Mouse (Mus musculus): ENCODE measurements at regions not wholly inside any gene's neighbourhood (a gene's known extent, or its start where the extent isn't known, plus 50 kb on each side); places are given as distances from the start of the nearest gene placed in this dataset.
A peak's percentile ranks its signal among the peaks of the same experiment; 100 is the strongest.

GRCm38 (mm10) chr5:12910741-12911140, 214.5 kb upstream of the Sema3a start:
- no peak overlapping the region for H3K9ac ChIP-seq
- no peak overlapping the region for H3K4me3 ChIP-seq (replicated peaks; ENCODE audit: low read length)
- no peak overlapping the region for H3K27ac ChIP-seq
- ATAC-seq (ENCODE audit: low FRiP score) (no peak), DNase-seq (ENCODE audit: low spot score) (no peak)
- H3K4me1 ChIP-seq (replicated peaks; ENCODE audit: control insufficient read depth, insufficient read depth, low read length), result no peaks in the 10 kb centered on the region
- 0 out of 2 replicates have a peak, but pooled peaks cover 4% of the 10 kb centered on the region for H3K9me3 ChIP-seq (ENCODE audit: control insufficient read depth, low read length)
- no peaks in the 10 kb centered on the region for H3K27me3 ChIP-seq (ENCODE audit: control insufficient read depth, insufficient read depth, low read length)
- no peak overlapping the region for H3K4me2 ChIP-seq (replicated peaks)
- no peaks in the 10 kb centered on the region for H3K36me3 ChIP-seq (replicated peaks; ENCODE audit: control insufficient read depth, insufficient read depth)

GRCm38 (mm10) chr5:12914395-12914794, 210.8 kb upstream of the Sema3a start:
- DNase-seq (ENCODE audit: low spot score), result no peak
- H3K27me3 ChIP-seq (ENCODE audit: control insufficient read depth, insufficient read depth, low read length), result no peaks in the 10 kb centered on the region
- 64% methylated on average over 1 of the region's 1 CpGs for WGBS
- H3K4me1 ChIP-seq (replicated peaks; ENCODE audit: control insufficient read depth, insufficient read depth, low read length), result no peaks in the 10 kb centered on the region
- no peak overlapping the region for H3K4me3 ChIP-seq (replicated peaks; ENCODE audit: low read length)
- H3K9me3 ChIP-seq (ENCODE audit: control insufficient read depth, low read length), result 0 out of 2 replicates have a peak, but pooled peaks cover 4% of the 10 kb centered on the region
- no peak overlapping the region for H3K27ac ChIP-seq
- no peak for ATAC-seq (ENCODE audit: low FRiP score)
- no peak overlapping the region for H3K4me2 ChIP-seq (replicated peaks)
- no peak overlapping the region for H3K9ac ChIP-seq
- no peaks in the 10 kb centered on the region for H3K36me3 ChIP-seq (replicated peaks; ENCODE audit: control insufficient read depth, insufficient read depth)

- Histone ChIP-seq H3K9me3 (ENCODE audit: control insufficient read depth, low read length) (no peaks in the 10 kb centered on the region), H3K9ac (no peak overlapping the region), H3K27ac (no peak overlapping the region), H3K4me1 (replicated peaks; ENCODE audit: control insufficient read depth, insufficient read depth, low read length) (no peaks in the 10 kb centered on the region), H3K27me3 (ENCODE audit: control insufficient read depth, insufficient read depth, low read length) (no peaks in the 10 kb centered on the region), H3K36me3 (replicated peaks; ENCODE audit: control insufficient read depth, insufficient read depth) (no peaks in the 10 kb centered on the region), H3K4me3 (replicated peaks; ENCODE audit: low read length) (no peak overlapping the region), H3K4me2 (replicated peaks) (no peak overlapping the region)
- DNase-seq (ENCODE audit: low spot score), result no peak
- no peak for ATAC-seq (ENCODE audit: low FRiP score)
- 88% methylated on average over 2 of the region's 2 CpGs for WGBS
Observed at GRCm38 (mm10) chr5:12919335-12919734, 205.9 kb upstream of the Sema3a start.

GRCm38 (mm10) chr5:12922889-12923288, 202.3 kb upstream of the Sema3a start:
- Histone ChIP-seq H3K4me1 (replicated peaks; ENCODE audit: control insufficient read depth, insufficient read depth, low read length) (no peaks in the 10 kb centered on the region), H3K9me3 (ENCODE audit: control insufficient read depth, low read length) (no peaks in the 10 kb centered on the region), H3K36me3 (replicated peaks; ENCODE audit: control insufficient read depth, insufficient read depth) (no peaks in the 10 kb centered on the region), H3K27me3 (ENCODE audit: control insufficient read depth, insufficient read depth, low read length) (no peaks in the 10 kb centered on the region), H3K9ac (no peak overlapping the region), H3K4me3 (replicated peaks; ENCODE audit: low read length) (no peak overlapping the region), H3K4me2 (replicated peaks) (no peak overlapping the region), H3K27ac (no peak overlapping the region)
- ATAC-seq (ENCODE audit: low FRiP score) (no peak), DNase-seq (ENCODE audit: low spot score) (no peak)

- Histone ChIP-seq H3K36me3 (replicated peaks; ENCODE audit: control insufficient read depth, insufficient read depth) (no peaks in the 10 kb centered on the region), H3K4me1 (replicated peaks; ENCODE audit: control insufficient read depth, insufficient read depth, low read length) (no peaks in the 10 kb centered on the region), H3K4me3 (replicated peaks; ENCODE audit: low read length) (no peak overlapping the region), H3K27ac (no peak overlapping the region), H3K9me3 (ENCODE audit: control insufficient read depth, low read length) (no peaks in the 10 kb centered on the region), H3K9ac (no peak overlapping the region), H3K27me3 (ENCODE audit: control insufficient read depth, insufficient read depth, low read length) (no peaks in the 10 kb centered on the region), H3K4me2 (replicated peaks) (no peak overlapping the region)
- ATAC-seq (ENCODE audit: low FRiP score) (no peak), DNase-seq (ENCODE audit: low spot score) (no peak)
Observed at GRCm38 (mm10) chr5:12925466-12925865, 199.7 kb upstream of the Sema3a start.

- WGBS, result 87% methylated on average over 8 of the region's 8 CpGs
- no peaks in the 10 kb centered on the region for H3K4me1 ChIP-seq (replicated peaks; ENCODE audit: control insufficient read depth, insufficient read depth, low read length)
- H3K4me2 ChIP-seq (replicated peaks), result no peak overlapping the region
- DNase-seq (ENCODE audit: low spot score), result no peak
- H3K9me3 ChIP-seq (ENCODE audit: control insufficient read depth, low read length), result no peaks in the 10 kb centered on the region
- H3K9ac ChIP-seq, result no peak overlapping the region
- H3K27ac ChIP-seq, result no peak overlapping the region
- no peak for ATAC-seq (ENCODE audit: low FRiP score)
- H3K4me3 ChIP-seq (replicated peaks; ENCODE audit: low read length), result no peak overlapping the region
- H3K27me3 ChIP-seq (ENCODE audit: control insufficient read depth, insufficient read depth, low read length), result no peaks in the 10 kb centered on the region
- no peaks in the 10 kb centered on the region for H3K36me3 ChIP-seq (replicated peaks; ENCODE audit: control insufficient read depth, insufficient read depth)
Observed at GRCm38 (mm10) chr5:12926289-12926688, 198.9 kb upstream of the Sema3a start.

GRCm38 (mm10) chr5:12927247-12927646, 198.0 kb upstream of the Sema3a start:
- no peaks in the 10 kb centered on the region for H3K27me3 ChIP-seq (ENCODE audit: control insufficient read depth, insufficient read depth, low read length)
- no peaks in the 10 kb centered on the region for H3K4me1 ChIP-seq (replicated peaks; ENCODE audit: control insufficient read depth, insufficient read depth, low read length)
- WGBS, result 95% methylated on average over 3 of the region's 3 CpGs
- H3K4me2 ChIP-seq (replicated peaks), result no peak overlapping the region
- H3K4me3 ChIP-seq (replicated peaks; ENCODE audit: low read length), result no peak overlapping the region
- no peak for ATAC-seq (ENCODE audit: low FRiP score)
- no peaks in the 10 kb centered on the region for H3K9me3 ChIP-seq (ENCODE audit: control insufficient read depth, low read length)
- DNase-seq (ENCODE audit: low spot score), result no peak
- H3K9ac ChIP-seq, result no peak overlapping the region
- H3K36me3 ChIP-seq (replicated peaks; ENCODE audit: control insufficient read depth, insufficient read depth), result no peaks in the 10 kb centered on the region
- no peak overlapping the region for H3K27ac ChIP-seq

- Histone ChIP-seq H3K4me3 (replicated peaks; ENCODE audit: low read length) (no peak overlapping the region), H3K4me1 (replicated peaks; ENCODE audit: control insufficient read depth, insufficient read depth, low read length) (no peaks in the 10 kb centered on the region), H3K27me3 (ENCODE audit: control insufficient read depth, insufficient read depth, low read length) (no peaks in the 10 kb centered on the region), H3K36me3 (replicated peaks; ENCODE audit: control insufficient read depth, insufficient read depth) (no peaks in the 10 kb centered on the region), H3K4me2 (replicated peaks) (no peak overlapping the region), H3K27ac (no peak overlapping the region), H3K9ac (no peak overlapping the region), H3K9me3 (ENCODE audit: control insufficient read depth, low read length) (no peaks in the 10 kb centered on the region)
- ATAC-seq (ENCODE audit: low FRiP score), result no peak
- WGBS, result 69% methylated on average over 5 of the region's 5 CpGs
- no peak for DNase-seq (ENCODE audit: low spot score)
Observed at GRCm38 (mm10) chr5:12937052-12937451, 188.2 kb upstream of the Sema3a start.

GRCm38 (mm10) chr5:12938162-12938852, 186.9 kb upstream of the Sema3a start:
- Histone ChIP-seq H3K36me3 (replicated peaks; ENCODE audit: control insufficient read depth, insufficient read depth) (no peaks in the 10 kb centered on the region), H3K9me3 (ENCODE audit: control insufficient read depth, low read length) (no peaks in the 10 kb centered on the region), H3K9ac (no peak overlapping the region), H3K4me3 (replicated peaks; ENCODE audit: low read length) (no peak overlapping the region), H3K4me2 (replicated peaks) (no peak overlapping the region), H3K27me3 (ENCODE audit: control insufficient read depth, insufficient read depth, low read length) (no peaks in the 10 kb centered on the region), H3K4me1 (replicated peaks; ENCODE audit: control insufficient read depth, insufficient read depth, low read length) (no peaks in the 10 kb centered on the region), H3K27ac (no peak overlapping the region)
- peak; percentile 57; the same call in 1 of the 2 replicates for ATAC-seq (ENCODE audit: low FRiP score)
- WGBS, result 27% methylated on average over 2 of the region's 2 CpGs
- DNase-seq (ENCODE audit: low spot score), result peak; percentile 27

- H3K9me3 ChIP-seq (ENCODE audit: control insufficient read depth, low read length), result no peaks in the 10 kb centered on the region
- H3K36me3 ChIP-seq (replicated peaks; ENCODE audit: control insufficient read depth, insufficient read depth), result no peaks in the 10 kb centered on the region
- 66% methylated on average over 5 of the region's 5 CpGs for WGBS
- ATAC-seq (ENCODE audit: low FRiP score) (no peak), DNase-seq (ENCODE audit: low spot score) (no peak)
- H3K4me2 ChIP-seq (replicated peaks), result no peak overlapping the region
- no peaks in the 10 kb centered on the region for H3K27me3 ChIP-seq (ENCODE audit: control insufficient read depth, insufficient read depth, low read length)
- H3K27ac ChIP-seq, result no peak overlapping the region
- H3K4me3 ChIP-seq (replicated peaks; ENCODE audit: low read length), result no peak overlapping the region
- no peak overlapping the region for H3K9ac ChIP-seq
- no peaks in the 10 kb centered on the region for H3K4me1 ChIP-seq (replicated peaks; ENCODE audit: control insufficient read depth, insufficient read depth, low read length)
Observed at GRCm38 (mm10) chr5:12944554-12944953, 180.7 kb upstream of the Sema3a start.
